Comparison of ENCODE assay signal across 8 mouse cellular contexts in genomic region chr19:10182670-10183298, GRCm38 (mm10). TPM values are rescaled to one million over a fixed set of nuclear protein-coding genes. Genes with fewer than 3 reads are reported as not detected.
DNase-seq lines count a peak whose midpoint lies in the region; ATAC-seq and TF ChIP-seq lines count a peak whose summit lies in the region.

Gene Fads1 (plus strand): TSS chr19:10182888.

- peak; percentile 96 for ATAC-seq in embryonic facial prominence, embryonic 14.5 days (ENCODE audit: low read depth)
- peak; percentile 94 for ATAC-seq in limb, embryonic 14.5 days (ENCODE audit: low FRiP score, low read depth)
- peak; percentile 95 for ATAC-seq in midbrain, postnatal 0 days (ENCODE audit: low FRiP score)

- peaks cover 7% of the 10 kb centered on the region for H3K4me1 ChIP-seq in embryonic facial prominence, embryonic 14.5 days (ENCODE audit: control insufficient read depth, insufficient read depth, low read length)
- H3K4me1 ChIP-seq in limb, embryonic 14.5 days (ENCODE audit: control insufficient read depth, insufficient read depth, low read length) = peaks cover 10% of the 10 kb centered on the region
- peaks cover 7% of the 10 kb centered on the region; the same call in 1 of the 2 replicates for H3K4me1 ChIP-seq in midbrain, postnatal 0 days (ENCODE audit: insufficient read depth, low read length)

- WGBS in embryonic facial prominence, embryonic 14.5 days = under 1% methylated on average over 28 of the region's 70 CpGs
- under 1% methylated on average over 54 of the region's 70 CpGs for WGBS in limb, embryonic 14.5 days
- under 1% methylated on average over 59 of the region's 70 CpGs for WGBS in midbrain, postnatal 0 days

- peak within 1 kb of the TSS; percentile 76 for H3K4me3 ChIP-seq in embryonic facial prominence, embryonic 14.5 days (ENCODE audit: low read depth, low read length)
- H3K4me3 ChIP-seq in limb, embryonic 14.5 days (replicated peaks; ENCODE audit: low read length) = peak within 1 kb of the TSS; percentile 86
- H3K4me3 ChIP-seq in midbrain, postnatal 0 days (ENCODE audit: low read depth, low read length) = peak within 1 kb of the TSS; percentile 94

- no peaks in the 10 kb centered on the region for H3K9me3 ChIP-seq in embryonic facial prominence, embryonic 14.5 days (ENCODE audit: control insufficient read depth, low read length)
- H3K9me3 ChIP-seq in limb, embryonic 14.5 days (ENCODE audit: control insufficient read depth, low read length) = no peaks in the 10 kb centered on the region
- no peaks in the 10 kb centered on the region for H3K9me3 ChIP-seq in midbrain, postnatal 0 days (ENCODE audit: low read length)

- peaks cover 27% of the 10 kb centered on the region for H3K36me3 ChIP-seq in embryonic facial prominence, embryonic 14.5 days (ENCODE audit: control insufficient read depth, insufficient read depth, low read length)
- peaks cover 22% of the 10 kb centered on the region for H3K36me3 ChIP-seq in limb, embryonic 14.5 days (ENCODE audit: control insufficient read depth, insufficient read depth, low read length)
- H3K36me3 ChIP-seq in midbrain, postnatal 0 days (ENCODE audit: insufficient read depth, low read length) = peaks cover 19% of the 10 kb centered on the region

- DNase-seq in 3T3-L1 (ENCODE audit: low read depth, low spot score) = peak; percentile 92
- DNase-seq in adrenal gland, postnatal 4 days (ENCODE audit: low spot score in 2 of 2) = peak; percentile 86 to 88
- DNase-seq in embryonic facial prominence, embryonic 14.5 days (ENCODE audit: low spot score) = peak; percentile 98
- peak; percentile 89 for DNase-seq in heart, adult 8-10 months (ENCODE audit: low spot score)
- peak; percentile 92 for DNase-seq in kidney, adult 9 months
- DNase-seq in limb, embryonic 14.5 days (ENCODE audit: low spot score) = peak; percentile 93
- DNase-seq in midbrain, postnatal 0 days (ENCODE audit: low spot score) = peak; percentile 98
- peak; percentile 86 to 87 for DNase-seq in spleen, postnatal 36 days (ENCODE audit: low spot score in 2 of 2)

- H3K9ac ChIP-seq in embryonic facial prominence, embryonic 14.5 days (ENCODE audit: low read depth, low read length) = peak within 1 kb of the TSS; percentile 85
- H3K9ac ChIP-seq in limb, embryonic 14.5 days (ENCODE audit: low read depth, low read length, severe bottlenecking) = peak within 1 kb of the TSS; percentile 89
- H3K9ac ChIP-seq in midbrain, postnatal 0 days (replicated peaks; ENCODE audit: low read length, poor library complexity, severe bottlenecking) = peak within 1 kb of the TSS; percentile 98

- peak; percentile 75 for TF ChIP-seq CTCF in midbrain, postnatal 0 days (IDR thresholded peaks at IDR 0.05)

- peak within 1 kb of the TSS; percentile 88 for H3K27ac ChIP-seq in embryonic facial prominence, embryonic 14.5 days (replicated peaks; ENCODE audit: low read depth, low read length)
- peak within 1 kb of the TSS; percentile 93 for H3K27ac ChIP-seq in limb, embryonic 14.5 days (replicated peaks; ENCODE audit: low read depth, low read length)
- peak within 1 kb of the TSS; percentile 96 for H3K27ac ChIP-seq in midbrain, postnatal 0 days (ENCODE audit: low read depth, low read length)

- TF ChIP-seq POLR2A in limb, embryonic 14.5 days (IDR thresholded peaks at IDR 0.05; ENCODE audit: borderline replicate concordance, extremely low read depth, insufficient read depth, insufficient read length) = peak; percentile 35; the same call in 1 of the 2 replicates

- no peaks in the 10 kb centered on the region for H3K27me3 ChIP-seq in embryonic facial prominence, embryonic 14.5 days (replicated peaks; ENCODE audit: control insufficient read depth, insufficient read depth, low read length)
- H3K27me3 ChIP-seq in limb, embryonic 14.5 days (ENCODE audit: control insufficient read depth, insufficient read depth, low read length) = no peaks in the 10 kb centered on the region
- no peaks in the 10 kb centered on the region for H3K27me3 ChIP-seq in midbrain, postnatal 0 days (ENCODE audit: insufficient read depth, low read length)

- peak within 1 kb of the TSS; percentile 76 for H3K4me2 ChIP-seq in embryonic facial prominence, embryonic 14.5 days (ENCODE audit: low read depth, low read length)
- peak within 1 kb of the TSS; percentile 52 for H3K4me2 ChIP-seq in limb, embryonic 14.5 days (replicated peaks; ENCODE audit: low read depth, low read length, severe bottlenecking)
- H3K4me2 ChIP-seq in midbrain, postnatal 0 days (ENCODE audit: low read depth, low read length, poor library complexity, severe bottlenecking) = peak within 1 kb of the TSS; percentile 82

RNA-seq across cellular contexts. Expression of gene Fads1, which starts in this region (rescaled TPM):
- total RNA-seq in adrenal gland, postnatal 4 days (2021) = 100 to 1,000 TPM; 225 to 254 TPM
- polyA plus RNA-seq in embryonic facial prominence, embryonic 14.5 days (2014; fragmentation: Nextera tagmentation; extraction: Ambion mirVana) = 73.6 and 79.5 TPM in 2 replicates
- total RNA-seq in heart, adult 8-10 months (2022) = 10 to 100 TPM; 19.6 to 26.2 (median 23.4) TPM
- 87.3 and 116 TPM in 2 replicates for polyA plus RNA-seq in limb, embryonic 14.5 days (2012; rRNA removed)
- polyA plus RNA-seq in limb, embryonic 14.5 days (2014; fragmentation: Nextera tagmentation; extraction: Ambion mirVana) = 81.1 and 81.3 TPM in 2 replicates
- 180 and 184 TPM in 2 replicates for total RNA-seq in midbrain, postnatal 0 days (2014; rRNA removed)
- polyA plus RNA-seq in midbrain, postnatal 0 days (2015; fragmentation: Nextera tagmentation; extraction: Ambion mirVana) = 150 and 153 TPM in 2 replicates

Comparison
In these comparisons a context has a peak if more than half of its experiments do, and no peak if none do; other contexts are left out.
1. Peak in every context shown above with its lines: DNase-seq, ATAC-seq, H3K4me3 ChIP-seq and H3K27ac ChIP-seq.